Mouse (Mus musculus) urinary bladder, adult 18-20 months (tissue): Measurements from ENCODE around the gene Rgp1.

ENCODE experiments used
- DNase-seq, 2 experiments: peaks; one replicate each; pipeline ENCODE4 v3.0.0; 2022; ENCODE audit warnings: low spot score in 2 of 2, mixed read lengths in 2 of 2

The Rgp1 gene

DNA sequence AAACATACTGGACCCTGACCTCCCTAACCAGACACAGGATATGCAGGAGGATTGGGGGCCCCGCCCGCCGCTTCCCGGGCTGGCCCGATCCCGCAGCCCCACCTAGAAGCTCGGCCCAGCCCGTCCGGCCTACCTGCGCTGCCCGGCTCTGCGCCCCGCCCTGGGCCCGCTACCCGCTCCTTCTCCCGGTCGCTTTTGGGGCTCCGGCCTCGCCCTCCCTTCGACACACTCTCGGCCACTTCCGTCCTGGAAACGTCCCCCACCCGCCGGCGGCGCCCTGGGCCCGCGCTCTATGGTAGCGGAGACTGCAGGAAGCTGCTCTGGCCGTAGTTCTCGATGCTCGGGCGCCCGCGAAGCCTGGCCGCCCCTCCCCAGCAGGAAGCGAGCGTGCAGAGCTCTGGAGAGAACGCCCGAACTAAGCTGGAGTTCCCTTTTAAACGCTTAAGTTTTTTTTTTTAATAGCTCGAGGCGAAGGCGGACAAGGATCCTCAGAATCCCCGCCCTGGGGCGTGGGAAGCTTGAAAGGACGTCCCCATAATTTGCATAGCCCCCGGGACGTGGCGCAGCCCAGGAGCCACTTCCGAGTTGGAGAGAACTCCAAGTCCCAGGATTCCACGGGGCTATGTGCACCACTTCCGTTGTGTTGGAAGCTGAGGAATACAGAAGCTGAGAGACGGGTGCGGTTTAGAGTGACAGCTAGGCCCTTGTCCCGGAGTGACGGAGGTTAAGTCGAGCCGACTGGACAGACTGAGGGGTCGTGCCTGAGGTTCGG, 16.3 kb upstream of the Rgp1 start, which contains the start of the genes Creb3 and Tln1:
Gene Creb3, plus strand, starts transcription at position 336 of the 772 bp plus-strand sequence.
Gene Tln1, minus strand, starts transcription at position 695 of the 772 bp plus-strand sequence.
- peak; percentile 92 to 94 for DNase-seq

DNA sequence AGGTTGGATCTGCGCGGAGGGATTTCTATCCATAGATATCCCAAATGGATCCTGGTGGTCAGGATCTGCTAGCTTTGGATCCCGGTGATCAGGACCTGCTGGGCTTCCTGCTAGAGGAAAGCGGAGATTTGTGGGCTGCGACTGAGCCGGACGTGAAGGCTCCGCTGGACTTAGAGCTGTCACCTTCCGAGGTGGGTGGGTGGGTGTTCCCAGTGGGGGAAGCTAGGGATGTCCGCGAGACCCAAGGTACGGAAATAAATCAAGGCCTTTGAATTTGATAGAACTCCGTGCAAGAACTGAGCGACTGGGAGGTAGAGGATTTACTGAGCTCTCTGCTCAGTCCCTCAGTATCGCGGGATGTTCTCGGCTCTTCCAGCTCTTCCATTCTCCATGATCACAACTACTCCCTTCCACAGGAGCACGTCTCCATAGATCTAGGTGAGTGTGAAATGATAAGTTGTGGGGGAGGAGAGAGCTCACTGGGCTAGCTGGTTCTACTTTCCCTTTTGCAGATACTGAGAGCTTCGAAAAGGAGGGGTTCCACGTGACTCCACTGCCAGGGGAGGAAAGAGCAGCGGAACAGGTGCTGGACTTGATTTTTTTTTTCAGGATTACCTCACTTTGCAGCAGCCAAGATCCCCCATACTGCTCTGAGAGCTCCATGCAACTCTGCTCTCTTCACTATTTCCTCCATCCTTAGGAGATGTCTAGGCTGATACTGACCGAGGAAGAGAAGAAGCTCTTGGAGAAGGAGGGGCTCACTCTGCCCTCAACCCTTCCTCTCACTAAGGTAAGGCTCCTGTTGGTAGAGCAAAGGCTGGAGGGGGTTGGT, 15.5 kb upstream of the Rgp1 start:
- no peak for DNase-seq

DNA sequence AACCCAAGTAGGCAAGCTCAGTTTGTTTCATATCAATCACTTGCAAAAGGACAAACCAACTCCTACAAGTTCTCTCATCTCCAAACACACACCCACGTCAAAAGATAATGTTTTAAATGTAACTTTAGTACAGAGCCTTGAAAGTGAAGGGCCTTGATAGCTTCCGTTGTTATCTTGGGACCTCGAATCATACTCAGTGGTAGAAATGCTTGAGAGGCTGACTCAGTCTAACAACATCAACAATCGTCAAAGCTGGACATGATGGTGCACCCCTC, 15.0 kb upstream of the Rgp1 start:
- DNase-seq, result no peak

DNA sequence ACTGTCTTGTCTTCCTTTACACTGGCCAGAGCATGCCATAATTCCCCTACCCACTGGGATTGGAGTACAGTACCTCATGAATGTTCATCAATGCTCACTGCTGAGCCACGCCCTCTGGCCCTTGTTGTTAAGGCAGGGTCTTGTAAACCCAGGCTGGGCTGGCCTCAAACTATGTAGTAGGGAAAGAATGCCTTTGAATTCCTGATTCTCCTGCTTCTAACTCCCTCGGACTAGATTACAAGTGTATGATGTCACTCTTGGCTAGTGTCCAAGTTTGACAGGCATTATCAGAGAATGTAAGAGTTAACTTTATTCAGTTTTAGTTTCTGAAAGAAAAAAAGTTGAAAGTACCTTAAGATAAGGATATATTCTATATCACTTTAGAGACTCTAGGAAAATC, 14.3 kb upstream of the Rgp1 start:
- no peak for DNase-seq

DNA sequence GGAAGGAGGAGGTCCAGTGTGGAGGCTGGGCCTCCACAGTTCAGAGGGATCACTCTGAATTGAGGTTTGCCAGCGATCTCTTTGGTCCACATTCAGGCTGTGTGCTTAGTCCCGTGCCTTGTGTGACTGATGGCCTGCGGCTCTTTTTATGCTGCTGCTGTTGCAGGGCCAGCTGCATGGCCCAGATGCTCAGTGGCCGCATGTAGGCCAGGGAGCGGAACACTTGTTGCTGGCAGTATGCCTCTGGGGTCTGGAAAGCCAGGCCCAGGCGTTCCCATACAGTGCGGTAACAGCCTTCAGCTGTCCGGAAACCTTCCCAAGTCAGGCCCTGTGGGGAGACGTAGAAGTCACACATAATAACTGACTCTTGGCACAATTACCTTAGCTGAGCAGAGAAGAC, 11.4 kb upstream of the Rgp1 start:
- no peak for DNase-seq

DNA sequence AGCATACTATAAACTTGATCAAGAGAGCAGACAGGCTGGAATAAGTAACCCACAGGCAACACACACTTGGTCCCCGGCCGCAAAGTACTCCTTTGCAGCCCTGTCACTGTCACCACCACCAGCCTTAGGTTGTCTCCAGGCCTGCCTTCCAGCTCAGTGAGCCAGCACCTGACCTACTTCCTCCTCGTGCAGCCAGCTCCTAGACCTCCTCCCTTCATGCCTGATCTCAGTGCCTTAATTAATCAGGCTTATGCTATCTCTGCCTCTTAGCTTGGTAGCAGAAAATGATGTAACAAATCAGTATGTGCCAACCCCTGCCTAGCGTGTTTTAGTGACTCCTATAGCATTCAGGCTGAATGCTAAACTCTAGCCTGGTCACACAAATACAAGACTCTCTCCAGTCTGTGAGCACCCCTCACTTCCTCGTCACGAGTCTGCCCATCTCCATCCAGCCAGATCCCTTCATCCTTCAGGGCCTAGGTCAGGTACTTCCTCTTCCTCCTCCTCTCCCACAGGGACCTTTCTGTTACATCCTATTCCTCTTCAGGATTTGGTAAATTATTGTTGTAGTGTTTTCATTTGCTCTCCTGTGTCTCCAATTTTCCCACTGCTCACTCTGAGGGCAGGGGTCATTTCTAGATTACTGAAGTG, 7.0 kb upstream of the Rgp1 start:
- DNase-seq, result no peak

DNA sequence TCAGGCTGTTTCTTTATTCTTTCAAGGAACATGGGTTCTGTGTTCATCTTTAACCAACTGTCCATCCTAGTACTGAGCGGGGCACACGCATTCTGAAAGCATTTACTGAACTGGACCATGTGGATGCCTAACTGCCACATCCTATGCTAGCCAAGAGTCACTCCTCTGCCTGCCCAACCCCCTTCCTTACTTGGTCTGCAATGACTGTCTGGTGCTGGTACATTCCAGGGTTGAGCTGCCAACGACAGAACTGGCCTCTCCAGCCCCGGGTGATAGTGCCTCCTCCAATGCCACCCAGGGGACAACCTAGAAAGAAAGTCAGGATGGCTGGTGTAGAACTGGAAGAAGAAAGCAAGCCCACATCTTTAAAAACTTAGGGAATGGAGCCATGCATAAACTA, 5.0 kb upstream of the Rgp1 start:
- DNase-seq, result no peak

DNA sequence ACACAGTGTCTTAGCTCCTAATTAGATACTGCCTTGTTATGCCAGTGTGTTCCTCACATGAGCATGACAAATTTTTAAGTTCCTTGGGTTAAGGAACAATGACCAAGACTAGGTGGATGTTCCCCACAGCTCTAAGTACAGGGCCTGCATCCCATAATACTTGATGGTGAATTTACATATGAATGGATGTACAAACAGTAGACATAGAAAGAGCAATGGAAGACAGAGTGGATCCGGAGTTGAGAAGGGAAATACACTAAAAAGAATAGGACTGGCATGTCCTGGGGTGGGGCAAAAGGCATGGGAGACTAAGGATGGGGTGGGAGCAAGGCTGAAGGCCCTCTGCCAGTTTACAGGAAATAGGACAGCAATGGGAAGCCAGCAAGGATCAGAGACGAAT, 3.2 kb upstream of the Rgp1 start:
- DNase-seq, result no peak

DNA sequence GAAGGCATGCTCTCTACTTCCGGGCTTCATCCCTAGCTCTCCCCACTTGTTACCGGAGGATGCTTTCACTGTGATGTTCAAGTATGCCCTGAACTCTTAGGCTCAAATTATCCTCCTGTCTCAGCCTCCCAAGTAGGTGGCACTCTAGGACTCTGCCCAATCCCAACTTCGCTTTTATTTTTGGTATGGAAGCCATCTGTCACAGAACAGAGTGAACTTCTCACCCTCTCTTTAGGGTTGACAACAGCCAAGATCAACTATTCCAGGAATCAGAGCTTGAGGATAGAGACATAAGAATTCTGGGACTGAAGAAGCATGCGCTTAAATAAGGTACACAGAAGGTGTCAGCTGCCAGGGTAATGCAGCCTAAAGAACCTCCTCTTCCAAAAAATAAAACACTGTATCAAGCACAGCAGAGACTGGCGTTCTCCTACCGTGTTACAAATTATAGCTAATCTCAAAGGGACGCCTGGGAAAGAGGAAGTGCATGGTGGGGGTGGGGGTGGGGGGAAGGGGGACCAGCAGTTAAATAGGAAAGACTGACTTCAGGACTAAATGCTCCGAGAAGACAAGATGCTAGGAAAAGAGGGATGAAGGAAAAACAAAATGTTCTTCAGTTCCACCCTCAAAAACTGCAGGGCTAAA, 1.2 kb upstream of the Rgp1 start:
- DNase-seq, result no peak

DNA sequence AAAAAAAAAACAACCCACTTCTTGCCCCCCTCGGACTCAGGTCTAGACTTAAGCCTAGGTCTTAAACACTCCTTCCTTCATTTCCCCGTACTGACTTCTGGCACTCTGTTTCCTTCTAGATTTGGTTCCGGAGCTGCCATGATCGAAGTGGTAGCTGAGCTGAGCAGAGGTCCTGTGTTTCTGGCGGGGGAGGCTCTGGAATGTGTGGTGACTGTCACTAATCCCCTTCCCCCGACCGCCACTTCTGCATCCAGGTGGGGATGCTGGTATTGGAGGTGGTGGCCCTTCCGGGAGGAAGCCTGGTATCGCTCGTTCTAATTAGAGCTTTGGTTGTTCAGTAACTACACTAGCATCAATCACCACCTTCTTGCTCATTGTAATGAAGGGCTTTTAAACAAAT, 741 bp downstream of the Rgp1 start:
- no peak for DNase-seq

DNA sequence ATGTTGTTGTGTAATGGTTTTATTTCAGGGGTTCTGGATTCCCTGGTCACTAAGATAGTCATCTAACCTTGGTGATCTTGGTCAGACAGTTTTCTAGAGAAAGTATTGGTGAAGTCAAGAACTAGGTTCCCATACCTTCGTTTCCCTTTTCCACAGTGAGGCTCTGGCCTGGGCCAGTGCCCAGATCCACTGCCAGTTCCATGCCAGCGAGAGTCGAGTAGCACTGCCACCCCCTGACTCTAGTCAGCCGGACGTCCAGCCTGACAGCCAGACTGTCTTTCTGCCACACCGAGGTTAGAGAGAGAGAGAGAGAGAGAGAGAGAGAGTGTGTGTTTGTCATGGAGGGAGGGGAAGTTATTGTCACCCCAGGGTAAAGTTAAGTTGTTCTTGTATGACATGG, 1.2 kb downstream of the Rgp1 start:
- no peak for DNase-seq

DNA sequence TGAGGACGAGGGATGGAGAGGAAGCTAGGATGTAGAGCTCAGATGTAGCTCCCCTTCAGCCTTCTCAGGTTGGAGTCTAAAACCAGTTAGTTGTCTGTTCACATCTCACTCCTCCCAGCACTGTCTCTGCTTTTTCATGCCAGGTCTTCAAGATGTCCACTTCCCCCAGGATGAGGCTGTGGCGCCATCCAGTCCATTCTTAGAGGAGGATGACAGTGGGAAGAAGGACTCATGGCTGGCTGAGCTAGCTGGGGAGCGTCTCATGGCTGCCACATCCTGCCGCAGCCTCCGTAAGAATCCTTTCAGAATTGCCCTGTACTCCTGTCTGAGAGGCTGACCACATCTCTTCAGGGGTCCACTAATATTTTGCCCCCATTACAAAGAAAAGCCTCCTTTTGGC, 2.2 kb downstream of the Rgp1 start:
- no peak for DNase-seq

DNA sequence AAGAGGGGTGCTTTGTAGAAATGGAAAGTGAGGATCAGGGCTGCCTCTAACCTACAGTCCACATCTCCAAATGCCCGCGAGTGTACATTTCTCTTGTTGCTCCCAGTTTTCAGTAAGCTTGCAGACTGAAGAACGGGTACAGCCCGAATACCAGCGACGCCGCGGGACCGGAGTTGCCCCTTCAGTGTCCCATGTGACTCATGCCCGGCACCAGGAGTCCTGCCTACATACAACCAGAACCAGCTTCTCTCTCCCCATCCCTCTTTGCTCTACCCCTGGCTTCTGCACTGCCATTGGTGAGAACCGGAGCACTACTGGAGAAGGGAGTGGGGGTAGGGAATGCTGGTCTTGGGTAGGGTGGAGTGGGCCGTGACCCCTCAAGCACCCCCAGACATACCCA, 2.9 kb downstream of the Rgp1 start:
- DNase-seq, result no peak

DNA sequence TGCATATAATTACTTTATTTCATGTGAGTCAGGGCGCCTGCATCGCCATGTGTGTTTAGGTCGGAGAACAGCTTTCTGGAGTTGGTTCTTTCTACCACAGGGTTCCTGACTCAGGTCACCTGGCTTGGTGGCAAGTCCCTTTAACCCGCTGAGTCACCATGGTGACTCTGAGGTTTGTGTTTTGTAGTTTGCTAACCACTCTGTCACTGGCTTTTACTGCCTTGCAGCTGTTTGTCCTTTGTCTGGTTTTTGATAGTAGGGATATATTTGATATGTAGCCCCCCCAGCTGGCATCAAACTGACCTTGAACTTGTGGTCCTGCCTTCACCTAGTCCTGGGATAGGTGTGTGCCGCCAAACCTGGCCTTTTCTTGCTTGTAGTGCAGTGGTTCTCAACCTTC, 3.7 kb downstream of the Rgp1 start:
- DNase-seq, result no peak

DNA sequence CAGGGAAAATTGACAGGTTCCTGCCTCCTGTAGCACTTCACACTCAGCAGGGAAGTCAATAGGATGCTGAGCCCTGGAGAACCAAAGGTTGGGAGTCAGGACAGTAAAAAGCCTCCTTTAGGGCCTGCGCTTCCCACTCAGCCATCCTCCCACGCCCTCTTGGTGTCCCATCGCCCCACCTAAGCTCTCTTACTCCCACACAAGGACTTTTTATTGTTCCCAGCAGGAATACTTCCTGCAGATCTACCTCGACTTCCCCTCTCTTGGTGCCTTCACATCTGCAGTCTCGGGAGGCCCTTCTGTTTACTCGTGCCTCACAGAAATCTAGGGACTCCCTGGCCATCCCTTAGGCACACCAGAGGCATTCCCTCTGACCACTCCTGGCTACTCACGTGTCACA, 4.9 kb downstream of the Rgp1 start:
- DNase-seq, result no peak

DNA sequence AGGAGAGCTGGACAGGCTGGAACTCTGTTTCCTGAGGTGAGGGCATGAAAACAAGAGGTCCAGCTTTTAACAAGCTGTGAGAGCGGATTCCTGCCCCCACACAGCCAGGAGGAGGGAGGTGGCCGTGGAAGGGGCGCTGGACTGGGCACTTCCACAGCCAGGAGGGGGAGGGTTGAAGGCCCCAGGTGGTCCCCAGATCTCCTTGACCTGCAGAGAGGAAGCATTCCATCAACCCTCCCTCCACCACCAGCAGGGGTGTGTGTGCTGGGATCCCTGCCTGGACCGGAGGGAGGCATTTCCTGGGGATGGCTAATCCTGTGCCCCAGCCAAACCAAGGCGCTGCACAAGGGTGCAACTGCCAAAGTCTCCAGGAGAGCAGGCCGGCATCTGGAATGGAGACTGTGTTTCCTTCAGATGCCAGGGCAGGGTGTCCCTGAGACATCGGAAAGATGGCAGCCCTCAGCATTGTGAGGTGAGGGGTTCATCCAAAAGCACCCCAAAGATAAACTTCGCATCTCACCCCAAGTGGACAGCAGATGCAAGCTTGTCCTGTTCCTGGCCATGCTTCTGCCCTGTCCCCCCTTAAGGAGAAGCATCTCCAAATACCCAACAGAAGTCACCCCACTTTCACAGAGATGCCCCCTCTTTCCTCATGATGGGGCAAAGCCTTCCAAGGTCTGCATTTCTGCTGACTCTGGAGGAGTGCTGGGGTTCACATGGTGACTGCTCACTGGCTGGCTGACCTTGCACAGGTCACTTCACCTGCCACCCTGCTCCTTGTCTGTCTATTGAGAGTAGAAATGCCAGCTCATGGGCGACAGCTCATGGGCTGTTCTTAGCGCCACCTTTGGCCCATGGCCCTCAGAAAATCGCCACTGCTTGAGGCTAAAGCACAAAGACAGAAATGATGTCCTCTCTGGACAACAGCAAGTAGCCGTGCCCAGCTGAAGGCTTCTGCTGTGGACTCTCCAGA, 6.2 kb downstream of the Rgp1 start, which contains the start of gene Msmp:
Gene Msmp, minus strand, starts transcription at position 51 of the 973 bp plus-strand sequence.
- no peak for DNase-seq

DNA sequence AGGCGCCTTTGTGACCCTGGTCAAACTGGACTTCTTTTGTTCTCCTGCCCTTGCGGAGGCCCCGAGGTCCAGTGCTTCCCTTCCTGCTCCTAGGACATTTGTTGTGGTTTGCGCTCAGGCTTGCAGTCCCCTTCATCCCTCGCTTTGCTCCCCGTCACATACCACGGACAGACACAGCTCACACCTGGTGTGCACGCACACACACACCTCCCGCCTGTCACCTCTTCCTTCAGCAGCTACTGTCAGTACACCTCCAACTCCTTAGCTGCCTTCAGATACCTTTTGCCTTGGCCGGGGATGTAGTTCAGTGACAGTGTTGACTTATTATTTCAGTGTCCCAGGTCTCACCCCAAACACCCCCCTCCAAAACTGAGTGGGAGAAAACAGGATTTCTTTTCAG, 7.2 kb downstream of the Rgp1 start:
- no peak for DNase-seq

DNA sequence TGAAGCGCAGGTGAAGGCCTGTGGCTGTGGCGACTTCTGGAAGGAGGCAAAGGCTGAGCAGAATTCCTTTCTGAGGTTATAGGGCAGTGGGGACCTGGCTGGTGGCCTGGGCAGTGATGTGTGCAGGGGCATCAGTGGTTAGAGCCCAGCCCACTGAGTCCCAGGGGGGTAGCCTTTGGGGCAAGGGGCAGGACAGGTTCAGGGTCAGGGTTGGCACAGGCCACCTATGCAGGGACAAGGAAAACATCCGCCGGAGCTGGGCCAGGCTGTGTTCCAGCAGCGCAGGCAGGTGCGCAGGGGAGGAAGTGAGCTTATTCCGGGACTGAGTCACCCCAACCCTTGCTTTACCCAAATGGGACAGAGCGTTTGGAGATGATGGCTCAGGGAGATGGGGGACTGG, 7.9 kb downstream of the Rgp1 start:
- DNase-seq, result no peak

DNA sequence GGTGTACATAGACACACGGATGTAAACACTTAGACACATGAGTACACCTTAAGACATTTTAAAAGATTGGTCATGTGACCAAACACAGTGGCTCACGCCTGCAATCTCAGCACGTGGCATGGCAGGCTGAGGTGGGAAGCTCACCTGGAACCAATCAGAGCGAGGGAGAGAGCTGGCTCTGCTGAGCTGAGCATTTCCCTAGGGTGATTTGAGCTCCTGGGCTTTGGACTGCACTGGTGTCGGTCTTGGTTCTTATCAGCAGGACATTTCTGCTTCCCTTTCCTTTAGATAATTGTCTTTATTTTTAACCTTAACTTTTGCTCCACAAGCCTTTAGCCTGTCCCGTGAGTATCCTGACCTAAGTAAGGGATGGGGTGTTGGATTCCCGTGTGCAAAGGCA, 9.2 kb downstream of the Rgp1 start:
- no peak for DNase-seq

DNA sequence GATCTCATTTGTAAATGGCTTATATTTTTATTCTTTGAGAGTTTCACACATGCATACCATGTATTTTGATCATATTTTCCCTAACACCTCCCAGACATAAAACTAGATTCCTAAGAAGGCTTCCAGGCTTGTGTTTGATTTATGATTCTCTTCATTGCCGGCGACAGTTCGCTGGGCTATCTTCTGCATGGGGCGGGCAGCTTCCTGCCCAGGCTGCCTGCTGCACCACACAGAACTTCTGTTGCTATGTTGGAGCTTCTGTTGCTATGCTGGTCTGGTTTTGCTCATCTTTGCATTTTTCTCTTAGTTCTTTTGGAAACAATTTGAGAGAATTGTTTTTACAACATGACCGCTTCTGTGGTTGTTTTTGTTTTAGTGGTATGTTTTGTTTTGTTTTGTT, 13.0 kb downstream of the Rgp1 start:
- DNase-seq, result no peak

DNA sequence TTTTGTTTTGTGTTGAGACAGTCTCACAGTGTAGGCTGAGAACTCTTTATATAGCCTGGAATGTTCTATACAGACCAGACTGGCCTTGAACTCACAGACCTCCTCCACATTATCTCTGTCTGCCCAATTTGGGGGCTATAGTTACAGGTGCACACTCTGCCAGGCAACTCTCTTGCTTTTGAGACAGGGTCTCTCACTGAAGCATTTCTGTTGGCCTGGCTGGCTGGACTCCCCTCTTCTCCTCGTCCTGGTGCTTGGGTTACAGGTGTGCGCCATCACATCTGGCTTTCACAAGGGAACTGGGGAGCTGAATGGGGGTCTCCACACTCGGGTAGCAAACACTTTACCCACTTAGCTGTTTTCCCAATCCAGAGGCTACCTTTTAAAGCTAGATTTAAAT, 13.4 kb downstream of the Rgp1 start:
- DNase-seq, result no peak
